Mouse (Mus musculus): ENCODE results near the gene Rps19.
"Not testable (repeated sequence)": the region's sequence is repeated elsewhere in the genome, so short reads cannot be mapped to it uniquely, and the experiment has no call there.

Gene Rps19

DNA sequence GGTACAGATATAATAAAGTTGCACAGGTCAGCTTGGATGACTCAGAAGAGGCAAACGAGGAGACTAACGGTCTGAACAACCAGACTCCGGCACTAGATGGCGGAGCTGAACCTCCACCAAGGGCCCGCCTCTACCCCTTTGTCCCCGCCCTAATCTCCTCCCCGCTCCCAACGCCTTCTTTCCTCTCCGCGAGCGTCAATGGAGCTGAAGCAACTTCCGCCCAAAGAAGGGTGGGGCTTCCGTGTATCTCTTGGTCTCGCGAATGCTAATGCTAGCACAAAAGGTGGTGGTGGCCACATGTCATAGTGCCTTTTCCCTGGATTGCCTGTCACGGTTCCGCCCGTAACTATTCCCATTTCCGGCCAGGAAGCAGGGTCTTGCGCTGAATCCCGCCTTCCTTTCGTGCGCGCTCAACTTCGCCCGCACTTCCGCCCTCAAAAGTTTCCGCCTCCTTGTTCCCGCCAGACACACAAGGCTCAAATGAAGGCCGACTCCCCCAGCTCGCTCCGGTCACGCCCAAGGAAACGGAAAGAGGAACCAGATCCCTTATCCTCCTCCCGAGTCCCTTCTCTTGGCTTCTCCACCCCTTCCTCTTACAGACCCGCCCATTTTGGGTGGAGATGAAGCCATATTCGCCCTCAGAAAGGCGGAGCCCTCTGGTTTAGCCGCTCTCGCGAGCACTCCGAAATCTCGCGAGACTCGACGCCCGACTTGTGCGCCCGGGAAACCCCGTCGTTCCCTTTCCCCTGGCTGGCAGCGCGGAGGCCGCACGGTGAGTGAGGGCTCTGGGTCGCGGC is at the start of gene Rps19:
Rps19 (plus strand) TSS at position 476 of the 797 bp plus-strand sequence.
- DNase-seq (ENCODE audit: low spot score) = peak; percentile 98

DNA sequence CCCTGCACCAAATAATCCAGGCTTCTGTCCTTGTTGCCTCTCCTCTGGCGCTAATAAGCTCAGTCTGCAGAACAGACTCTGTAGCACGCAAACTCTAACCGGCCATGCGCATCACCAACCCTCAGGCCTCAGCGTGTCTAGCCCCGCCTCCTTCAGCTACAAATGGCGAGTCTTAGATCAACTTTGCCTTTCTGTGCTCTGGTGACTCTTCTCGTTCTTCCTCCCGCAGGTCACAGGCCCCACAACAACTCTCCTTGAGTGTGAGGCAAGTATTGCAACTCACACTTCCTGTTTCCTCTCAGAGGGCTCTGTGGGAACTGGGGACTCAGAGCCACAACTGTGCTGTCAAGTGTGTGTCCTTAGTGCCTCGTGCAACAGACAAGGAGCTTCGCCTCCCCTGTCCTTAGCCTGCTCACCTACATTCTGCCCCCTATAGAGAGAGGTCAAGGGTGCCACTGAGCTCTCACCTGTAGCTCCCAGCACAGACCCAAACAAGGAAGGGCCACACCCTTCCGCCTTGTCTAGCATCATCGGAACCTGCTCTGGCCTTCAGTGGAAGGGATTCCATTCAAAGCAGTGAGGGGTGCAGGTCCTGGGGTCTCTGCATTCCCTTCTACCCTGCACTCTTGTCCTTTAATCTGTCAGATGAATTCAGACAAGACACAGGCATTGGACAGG is 45.3 kb upstream of the Rps19 start:
- DNase-seq (ENCODE audit: low spot score) = not testable (repeated sequence)

DNA sequence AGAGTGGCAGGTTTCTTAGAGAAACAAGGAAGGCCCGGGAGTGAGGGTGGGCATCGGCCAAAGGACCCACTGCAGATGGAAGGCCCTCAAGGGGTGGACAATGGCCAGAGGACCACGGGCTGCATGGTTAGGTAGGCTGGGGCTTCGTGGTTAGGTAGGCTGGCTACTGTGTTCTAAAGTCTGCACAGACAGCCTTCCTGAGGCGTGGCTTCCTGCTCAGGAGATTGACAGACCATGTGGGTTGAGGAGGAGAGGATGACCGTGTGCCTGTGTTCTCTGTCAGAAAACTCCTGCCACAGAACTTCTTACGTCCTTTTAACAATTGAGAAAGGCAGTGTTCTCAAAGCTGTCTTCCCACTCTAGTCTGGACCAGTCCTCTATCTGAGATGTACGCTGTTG is 44.8 kb upstream of the Rps19 start:
- DNase-seq (ENCODE audit: low spot score) = no peak

DNA sequence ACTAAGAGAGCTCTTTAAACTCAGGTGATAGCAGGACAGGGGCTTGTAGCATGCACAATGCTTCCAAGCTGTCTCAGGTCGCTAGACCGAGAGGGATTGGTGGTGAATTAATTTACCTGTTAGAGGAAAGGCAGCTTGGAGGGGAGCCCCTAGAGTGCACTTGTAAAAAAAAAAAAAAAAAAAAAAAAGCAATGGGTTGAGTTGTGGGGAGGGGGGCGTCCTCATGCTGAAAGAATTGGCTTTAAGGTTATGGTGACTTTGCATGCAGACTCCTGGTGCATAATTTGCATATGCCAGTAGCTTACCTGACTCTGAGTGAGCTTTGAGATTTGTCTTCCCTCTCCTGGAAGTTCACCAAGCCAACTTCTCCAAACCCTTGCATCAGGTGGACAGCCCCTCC is 43.8 kb upstream of the Rps19 start:
- DNase-seq (ENCODE audit: low spot score) = no peak

DNA sequence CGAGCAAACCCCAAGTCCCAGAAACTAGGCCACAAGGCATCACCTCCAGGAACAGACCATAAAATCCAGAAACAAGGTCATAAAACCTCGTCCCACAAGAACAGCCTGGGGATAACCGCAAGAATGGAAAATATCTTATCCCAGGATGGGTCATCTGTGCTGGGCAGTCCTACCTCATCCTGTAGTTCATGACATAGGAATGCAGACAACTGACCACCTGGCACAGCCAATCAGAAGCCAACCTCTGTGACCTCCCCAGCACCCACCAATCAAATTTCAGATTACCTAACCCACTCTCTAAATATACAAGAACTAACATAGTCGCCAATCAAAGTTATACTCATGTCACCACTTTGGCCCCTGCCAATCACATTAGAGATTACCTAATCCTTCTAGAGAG is 43.2 kb upstream of the Rps19 start:
- DNase-seq (ENCODE audit: low spot score) = no peak

DNA sequence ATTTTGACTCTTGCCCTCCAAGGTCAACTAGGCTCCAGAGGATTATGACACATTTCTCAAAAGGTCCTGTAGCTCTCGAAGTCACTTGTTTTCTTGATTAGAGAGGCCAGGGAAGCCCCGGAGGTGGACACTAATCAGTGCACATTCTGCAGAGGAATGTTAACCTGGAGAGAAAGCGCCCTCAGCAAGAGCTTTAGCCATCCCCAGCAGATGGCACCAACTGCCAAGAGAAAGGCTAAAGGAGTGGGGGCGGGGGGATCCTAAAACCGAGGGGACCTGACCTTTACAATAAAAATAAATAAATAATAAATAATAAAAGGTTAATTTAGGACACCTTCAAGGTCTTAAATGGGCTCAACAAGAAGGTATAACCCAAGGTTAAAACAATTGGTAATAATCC is 40.0 kb upstream of the Rps19 start:
- no peak for DNase-seq (ENCODE audit: low spot score)

DNA sequence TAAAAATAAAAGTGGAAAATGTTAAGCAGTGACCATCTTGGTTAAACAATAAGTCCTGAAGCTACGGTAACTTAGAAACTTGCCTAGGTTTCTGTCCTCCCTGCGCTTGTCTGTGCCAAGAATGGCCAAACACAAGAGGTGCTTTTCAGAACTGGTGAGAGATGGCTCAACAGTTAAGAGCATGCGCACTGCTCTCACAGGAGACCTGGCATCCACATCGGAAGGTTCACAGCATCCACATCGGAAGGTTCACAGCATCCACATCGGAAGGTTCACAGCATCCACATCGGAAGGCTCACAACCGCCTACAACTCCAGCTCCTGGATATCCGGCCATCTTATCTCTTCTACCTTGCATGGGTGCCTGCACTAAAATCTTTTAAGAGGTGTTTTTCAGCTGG is 39.0 kb upstream of the Rps19 start:
- DNase-seq (ENCODE audit: low spot score) = no peak

DNA sequence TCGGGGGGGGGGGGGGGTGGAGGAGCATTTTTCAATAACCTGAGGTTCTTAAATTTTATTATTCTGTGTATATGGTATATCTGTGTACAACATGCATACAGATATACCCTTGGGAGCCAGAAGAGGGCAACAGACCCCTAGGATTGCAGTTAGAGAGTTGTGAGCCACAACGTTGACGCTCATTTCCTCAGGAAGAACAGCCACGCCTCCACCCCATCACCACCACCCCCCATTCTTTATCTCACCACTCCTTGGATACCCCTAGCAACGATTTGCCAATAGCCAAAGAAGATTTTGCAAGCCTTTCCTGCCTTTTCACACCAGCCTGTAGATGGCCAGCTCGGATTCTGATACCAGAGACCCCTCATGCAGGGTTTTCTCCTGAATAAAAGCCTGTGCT is 38.5 kb upstream of the Rps19 start:
- no peak for DNase-seq (ENCODE audit: low spot score)

DNA sequence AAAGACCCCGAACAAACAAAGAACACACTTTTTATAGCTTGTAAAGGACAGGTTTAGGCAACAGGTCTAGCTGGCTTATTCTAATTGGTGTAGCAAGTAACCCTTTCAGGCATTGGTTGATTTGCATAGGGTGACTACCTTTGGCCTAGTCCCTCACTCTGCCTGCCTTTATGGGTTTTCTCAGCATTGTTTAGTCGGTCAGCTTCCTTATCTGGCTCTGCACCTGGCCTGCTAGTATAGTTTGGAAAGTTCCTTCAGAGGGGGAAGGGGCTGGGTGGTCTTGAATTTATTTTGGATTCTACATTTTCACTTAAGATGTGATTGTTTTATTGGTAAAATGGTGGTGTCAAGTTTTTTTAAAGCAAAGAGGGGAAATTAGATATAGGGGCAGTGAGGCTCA is 37.6 kb upstream of the Rps19 start:
- DNase-seq (ENCODE audit: low spot score) = not testable (repeated sequence)

DNA sequence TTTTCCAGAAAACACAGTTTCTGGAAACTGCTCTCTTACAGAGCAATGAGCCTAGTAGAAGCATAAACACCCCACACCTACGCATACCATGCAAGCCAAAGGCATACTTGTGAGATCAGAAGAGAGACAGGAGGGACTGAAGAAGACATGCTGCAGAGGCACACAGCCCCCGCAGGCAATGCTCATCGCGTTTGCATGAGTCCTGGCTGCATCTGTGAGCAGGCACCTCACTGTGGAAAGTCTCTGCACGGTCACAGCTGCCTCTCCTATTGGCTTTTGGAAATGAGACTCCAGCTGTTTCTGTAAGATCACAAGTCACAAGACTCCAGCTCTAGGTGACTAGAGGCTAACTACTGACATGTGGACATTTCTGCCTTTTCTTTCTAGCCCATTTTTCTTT is 34.0 kb upstream of the Rps19 start:
- no peak for DNase-seq (ENCODE audit: low spot score)

DNA sequence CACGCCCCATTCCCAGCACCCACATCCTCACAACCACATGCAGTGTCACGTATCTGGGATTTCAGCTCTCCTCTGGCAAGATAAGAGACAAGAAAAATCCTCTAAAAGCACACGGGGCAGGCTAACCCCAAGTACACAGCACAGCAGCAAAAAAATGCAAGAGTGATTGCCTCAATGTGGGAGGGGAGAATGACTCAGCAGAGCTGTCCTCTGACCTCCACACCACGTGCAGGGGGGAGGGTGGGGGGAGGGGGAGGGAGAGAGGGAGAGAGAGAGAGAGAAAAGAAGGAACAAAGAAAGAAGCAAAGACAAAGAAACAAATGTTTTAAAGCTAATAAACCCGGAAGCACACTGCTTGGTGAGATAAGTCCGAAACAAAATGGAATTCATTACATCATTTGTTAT is 33.3 kb upstream of the Rps19 start:
- no peak for DNase-seq (ENCODE audit: low spot score)

DNA sequence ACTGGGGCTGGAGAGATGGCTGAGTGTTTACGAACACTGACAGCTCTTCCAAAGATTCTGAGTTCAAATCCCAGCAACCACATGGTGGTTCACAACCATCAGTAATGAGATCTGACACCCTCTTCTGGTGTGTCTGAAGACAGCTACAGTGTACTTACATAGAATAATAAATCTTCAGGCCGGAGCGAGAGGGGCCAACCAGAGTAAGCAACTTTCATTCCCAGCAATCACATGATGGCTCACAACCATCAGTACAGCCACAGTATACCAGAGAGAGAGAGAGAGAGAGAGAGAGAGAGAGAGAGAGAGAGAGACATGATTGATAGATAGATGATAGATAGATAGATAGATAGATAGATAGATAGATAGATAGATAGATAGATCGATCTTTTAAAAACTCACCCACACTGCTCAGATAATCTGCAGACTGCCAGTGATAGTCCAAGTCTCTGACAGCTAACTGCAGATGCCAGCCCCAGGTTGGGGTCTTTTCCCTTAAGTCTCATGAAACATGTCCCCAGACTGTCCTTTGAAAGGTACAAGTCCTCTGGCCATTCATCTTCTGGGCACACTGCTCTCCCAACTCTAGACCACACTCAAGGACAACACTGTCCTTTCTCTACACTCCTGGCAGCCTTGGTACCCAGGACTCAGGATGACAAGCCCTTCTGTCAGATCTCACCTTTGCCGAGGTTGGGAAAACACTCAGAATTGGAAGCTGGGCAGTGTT is 32.4 kb upstream of the Rps19 start:
- no peak for DNase-seq (ENCODE audit: low spot score)

DNA sequence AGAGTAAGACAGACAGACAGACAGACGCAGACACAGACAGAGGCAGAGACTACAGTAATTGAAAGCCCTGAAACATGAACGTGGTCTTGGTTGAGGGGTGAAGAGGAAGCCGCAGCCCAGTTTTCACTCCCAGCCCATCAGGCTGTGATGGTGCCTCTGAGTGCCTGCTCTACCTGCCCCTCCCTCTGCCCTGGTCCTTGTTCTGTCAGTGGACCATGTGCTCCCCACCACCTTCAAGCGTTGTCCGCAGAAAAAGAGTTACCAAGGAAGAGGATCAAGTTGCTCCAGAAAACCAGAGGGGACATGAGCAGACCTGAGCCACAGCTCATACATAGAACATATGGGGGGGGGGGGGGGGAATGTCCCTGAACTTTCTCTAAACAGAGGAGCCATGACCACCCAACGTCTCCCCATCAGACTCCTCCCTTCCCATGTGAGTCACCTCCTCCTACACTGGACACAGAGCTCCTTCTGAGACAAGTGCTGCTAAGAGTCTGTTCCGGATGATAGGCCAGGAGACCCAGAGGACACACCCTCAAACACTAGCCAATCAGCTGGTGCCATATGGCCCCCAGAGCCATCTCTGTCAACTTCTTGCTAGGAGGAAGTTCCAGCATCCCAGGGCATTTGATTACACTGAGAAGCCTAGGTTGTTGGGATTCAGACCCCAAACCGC is 31.5 kb upstream of the Rps19 start:
- no peak for DNase-seq (ENCODE audit: low spot score)

DNA sequence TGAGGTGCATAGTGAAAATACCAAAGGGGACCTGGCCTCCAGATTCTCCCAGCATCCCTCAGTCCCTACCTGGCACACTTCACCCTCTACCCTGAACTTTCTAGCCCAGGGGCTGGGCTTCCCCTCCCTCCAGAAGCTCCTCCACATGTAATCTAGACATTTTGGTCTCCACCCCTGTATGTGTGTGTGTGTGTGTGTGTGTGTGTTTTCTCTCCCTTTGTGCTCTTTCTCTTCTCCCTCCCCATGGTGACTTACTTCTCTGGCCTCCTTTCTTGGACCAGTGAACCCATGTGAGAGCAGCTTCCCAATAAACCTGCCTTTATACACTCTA is 31.0 kb upstream of the Rps19 start:
- DNase-seq (ENCODE audit: low spot score) = no peak

DNA sequence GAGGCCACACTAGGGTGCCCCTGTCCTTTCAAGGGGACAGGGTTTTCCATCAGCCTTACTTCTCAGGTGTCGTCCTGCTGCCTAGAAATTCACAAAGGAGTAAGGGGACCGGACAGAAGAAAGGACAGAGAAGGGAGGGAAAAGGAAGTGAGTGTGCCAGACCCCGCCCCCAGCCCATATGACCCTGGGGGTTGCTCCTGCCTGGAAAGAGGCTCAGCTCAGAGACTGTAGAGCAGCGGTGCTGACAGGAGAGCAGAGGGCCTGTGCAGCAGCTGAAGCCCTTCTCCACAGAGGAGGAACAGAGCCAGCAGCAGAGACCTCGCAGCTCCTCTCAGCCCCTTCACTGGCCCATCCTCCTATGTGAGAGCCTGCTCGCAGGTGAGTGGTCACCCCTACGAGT is 30.5 kb upstream of the Rps19 start:
- no peak for DNase-seq (ENCODE audit: low spot score)

DNA sequence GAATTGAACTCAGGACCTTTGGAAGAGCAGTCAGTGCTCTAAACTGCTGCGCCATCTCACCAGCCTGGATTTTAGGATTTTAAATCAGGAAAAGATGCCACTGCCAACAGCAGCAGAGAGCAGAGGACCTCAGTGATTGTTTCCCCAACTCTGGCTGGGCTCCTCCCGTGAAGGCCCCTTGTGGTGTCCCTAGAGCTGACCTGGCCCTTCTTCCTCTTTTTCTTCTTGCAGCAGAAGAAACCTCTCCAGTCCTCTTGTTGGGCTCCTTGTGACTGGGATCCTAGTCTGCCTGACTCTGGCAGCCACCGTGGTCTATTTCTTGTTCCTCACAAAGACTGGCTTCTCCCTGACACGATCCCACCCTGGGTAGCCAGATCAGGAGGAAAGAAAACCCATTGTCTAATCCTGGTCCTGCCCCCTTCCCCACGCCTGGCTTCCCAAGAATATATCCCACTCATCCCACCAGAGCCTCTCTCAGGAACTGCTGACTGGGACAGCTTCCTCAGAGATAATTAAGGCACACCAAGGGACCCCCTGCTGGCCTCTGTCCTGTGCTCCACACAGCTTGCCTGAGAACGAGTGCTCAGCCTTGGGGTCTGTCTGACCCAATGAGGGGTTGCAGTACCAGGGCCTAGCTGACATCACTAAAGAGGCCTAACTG is 27.6 kb upstream of the Rps19 start:
- DNase-seq (ENCODE audit: low spot score) = no peak

DNA sequence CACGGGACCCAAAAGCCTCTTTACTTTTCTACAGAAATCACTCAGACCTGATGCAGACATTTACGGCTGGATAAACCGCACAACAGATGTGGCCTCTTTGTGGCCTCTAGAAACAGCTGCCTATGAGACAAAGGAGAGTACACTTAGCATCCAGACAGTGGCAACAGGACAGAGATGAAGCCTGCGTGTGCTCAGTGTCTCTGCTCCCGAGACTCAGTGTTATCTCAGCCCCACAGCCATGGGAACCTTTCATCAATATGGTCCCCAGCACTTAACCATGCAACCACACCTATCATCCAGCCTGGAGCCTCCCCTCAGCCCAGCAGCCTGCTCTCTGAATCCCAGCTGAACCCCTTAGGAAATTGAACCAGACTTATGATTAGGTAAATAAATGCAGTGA is 24.9 kb upstream of the Rps19 start:
- DNase-seq (ENCODE audit: low spot score) = no peak

DNA sequence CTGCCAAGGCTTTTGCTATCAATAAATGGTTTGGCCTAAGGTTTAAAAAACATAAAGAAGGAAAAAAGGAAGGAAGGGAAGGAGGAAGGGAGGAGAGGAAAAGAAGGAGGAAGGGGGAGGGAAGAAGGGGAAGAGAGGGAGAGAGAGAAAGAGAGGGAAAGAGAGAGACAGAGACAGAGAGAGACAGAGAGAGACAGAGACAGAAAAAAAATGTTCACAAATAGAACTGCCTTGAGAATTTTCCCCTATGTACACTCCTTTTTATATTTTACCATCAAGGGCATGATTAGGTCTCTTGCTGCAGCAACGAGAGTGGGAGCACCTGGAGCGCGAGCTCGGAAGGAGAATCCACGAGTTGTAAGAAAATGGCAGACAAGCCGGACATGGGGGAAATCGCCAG is 22.3 kb upstream of the Rps19 start, which contains the start of gene Gm9844:
Gm9844 (plus strand) TSS at position 301 of the 400 bp plus-strand sequence.
- no peak for DNase-seq (ENCODE audit: low spot score)

DNA sequence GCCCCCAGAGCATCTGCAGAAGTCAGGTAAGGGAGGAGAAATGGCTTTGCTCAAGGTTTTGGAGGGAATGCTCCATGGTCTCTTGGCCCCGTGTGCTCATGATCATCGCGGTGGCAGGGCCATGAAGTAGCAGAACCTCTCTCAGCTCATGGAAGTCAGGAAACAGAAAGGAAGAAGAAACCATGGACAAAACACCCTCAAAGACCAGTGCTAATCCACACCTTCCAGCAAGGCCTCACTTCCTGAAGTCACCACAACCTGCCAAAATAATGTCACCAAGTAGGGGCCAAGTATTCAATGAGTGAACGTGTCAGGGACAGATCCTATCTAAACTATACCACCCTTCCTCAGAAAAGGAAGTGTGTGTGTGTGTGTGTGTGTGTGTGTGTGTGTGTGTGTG is 21.3 kb upstream of the Rps19 start:
- DNase-seq (ENCODE audit: low spot score) = no peak

DNA sequence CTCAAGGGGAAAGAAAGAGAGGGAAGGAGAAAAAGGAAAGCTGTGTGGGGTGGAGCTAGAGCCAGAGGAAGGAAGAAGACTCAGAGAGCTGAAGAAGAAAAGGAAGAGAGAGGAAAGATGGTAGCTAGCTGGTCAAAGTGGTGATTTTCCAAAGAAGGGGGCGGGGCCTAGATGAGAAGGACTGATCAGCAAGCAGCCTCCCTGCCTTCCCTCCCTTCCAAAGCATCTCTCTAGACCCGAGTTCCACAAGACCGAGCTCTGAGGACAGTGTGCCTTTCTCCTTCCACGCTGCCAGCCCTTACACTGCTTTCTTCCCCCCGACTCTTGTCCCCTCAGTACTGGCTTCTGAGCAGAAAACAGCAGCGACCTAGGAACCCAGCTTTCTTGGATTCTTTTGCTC is 20.0 kb upstream of the Rps19 start:
- no peak for DNase-seq (ENCODE audit: low spot score)

DNA sequence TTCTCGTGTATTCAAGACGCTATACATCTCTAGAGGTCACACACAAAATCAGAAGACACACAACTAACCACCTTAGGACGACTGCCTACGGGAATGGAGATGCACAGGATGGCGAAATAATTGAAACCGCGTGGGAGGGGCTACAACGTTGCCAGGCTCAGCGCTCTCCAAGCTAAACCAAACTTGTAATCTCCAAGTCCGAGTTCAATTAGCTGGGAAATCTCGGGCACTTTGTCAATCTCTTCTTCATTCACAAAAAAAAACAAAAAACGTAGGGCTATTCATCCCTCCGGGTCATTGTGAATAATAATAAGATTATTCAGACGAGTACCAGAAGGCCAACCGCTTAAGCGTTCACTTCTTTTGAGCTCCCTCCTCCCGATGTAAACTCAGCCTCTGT is 15.1 kb upstream of the Rps19 start:
- no peak for DNase-seq (ENCODE audit: low spot score)

DNA sequence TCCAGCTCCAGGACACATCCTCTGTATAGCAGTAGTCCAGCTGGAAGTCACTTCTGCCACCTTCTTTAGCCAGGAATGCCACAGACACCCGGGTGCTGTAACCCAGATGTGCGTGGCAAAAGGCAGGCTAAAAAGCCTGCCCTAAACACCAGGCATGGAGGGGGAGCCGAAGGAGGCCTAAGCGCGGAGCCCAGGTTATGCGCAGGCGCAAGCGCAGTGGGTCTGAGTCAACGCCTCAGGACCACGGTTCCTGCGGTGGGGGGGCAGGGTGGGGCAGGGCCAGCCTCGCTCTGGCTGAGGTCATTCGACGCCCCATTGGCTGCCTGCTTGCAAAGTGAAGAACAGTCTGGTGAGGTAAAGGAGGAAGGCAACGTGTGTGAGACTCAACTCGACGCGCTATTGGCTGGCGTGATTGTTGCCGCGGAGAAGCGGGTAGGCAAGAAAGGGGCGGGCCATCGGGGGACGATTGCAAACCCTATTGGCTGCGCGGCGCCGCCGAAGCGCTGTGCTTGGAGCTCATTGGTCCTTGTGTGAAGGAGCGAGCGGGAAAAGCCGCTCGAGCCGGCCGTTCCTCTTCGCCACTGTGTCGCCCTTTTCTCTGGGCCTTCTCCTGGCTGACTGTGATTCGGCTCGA is 14.5 kb upstream of the Rps19 start, which contains the start of the genes Lypd4 and Dmrtc2:
Lypd4 (minus strand) TSS at position 410 of the 634 bp plus-strand sequence.
Dmrtc2 (plus strand) TSS at position 526 of the 634 bp plus-strand sequence.
- DNase-seq (ENCODE audit: low spot score) = peak; percentile 93
